Comparison of ENCODE assay signal across 8 mouse cellular contexts in the genomic region with DNA sequence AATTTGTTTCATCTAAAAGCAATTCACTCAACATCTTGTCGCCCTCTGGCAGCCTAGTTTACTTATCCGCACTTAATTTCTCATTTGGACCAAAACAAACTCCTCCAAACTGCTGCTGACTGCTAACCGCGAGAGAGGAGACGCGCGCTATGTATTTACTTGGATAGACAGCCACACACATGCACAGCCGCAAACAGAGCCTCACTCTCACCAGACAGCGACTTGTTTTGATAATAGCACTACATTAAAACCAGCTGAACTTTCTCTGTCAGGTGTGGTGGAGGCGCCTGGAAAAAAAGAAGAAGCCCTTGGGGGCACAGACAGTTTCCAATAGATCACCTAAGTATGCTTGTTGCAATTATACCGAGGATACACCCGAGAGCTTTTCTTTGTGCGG. TPM values are rescaled to one million over a fixed set of nuclear protein-coding genes. Genes with fewer than 3 reads are reported as not detected.
A peak's percentile ranks its signal among the peaks of the same experiment; 100 is the strongest.
DNase-seq lines count a peak whose midpoint lies in the region; ATAC-seq lines count a peak whose summit lies in the region.

No protein-coding gene starts in this region.

- WGBS in heart, embryonic 12.5 days: under 1% methylated on average over 13 of the region's 13 CpGs
- WGBS in kidney, embryonic 16.5 days: 1% methylated on average over 13 of the region's 13 CpGs
- under 1% methylated on average over 13 of the region's 13 CpGs for WGBS in midbrain, embryonic 16.5 days

- H3K36me3 ChIP-seq in heart, embryonic 12.5 days: no peaks in the 10 kb centered on the region
- H3K36me3 ChIP-seq in kidney, embryonic 16.5 days (ENCODE audit: insufficient read depth, low read length): no peaks in the 10 kb centered on the region
- H3K36me3 ChIP-seq in midbrain, embryonic 16.5 days (ENCODE audit: control insufficient read depth, insufficient read depth, low read length): no peaks in the 10 kb centered on the region

- H3K27me3 ChIP-seq in heart, embryonic 12.5 days (replicated peaks): no peaks in the 10 kb centered on the region
- peaks cover 40% of the 10 kb centered on the region for H3K27me3 ChIP-seq in kidney, embryonic 16.5 days (ENCODE audit: insufficient read depth, low read length)
- H3K27me3 ChIP-seq in midbrain, embryonic 16.5 days (ENCODE audit: control insufficient read depth, insufficient read depth, low read depth, low read length): no peaks in the 10 kb centered on the region

- peak overlapping the region; percentile 94 for H3K27ac ChIP-seq in heart, embryonic 12.5 days (ENCODE audit: poor library complexity, severe bottlenecking)
- H3K27ac ChIP-seq in kidney, embryonic 16.5 days (ENCODE audit: low read length): peak overlapping the region; percentile 82; the same call in 1 of the 2 replicates
- peak overlapping the region; percentile 62 for H3K27ac ChIP-seq in midbrain, embryonic 16.5 days (ENCODE audit: low read length)

- H3K4me3 ChIP-seq in heart, embryonic 12.5 days: peak overlapping the region; percentile 89
- peak overlapping the region; percentile 74 for H3K4me3 ChIP-seq in kidney, embryonic 16.5 days (ENCODE audit: low read length)
- H3K4me3 ChIP-seq in midbrain, embryonic 16.5 days (ENCODE audit: low read depth, low read length): peak overlapping the region; percentile 62

- no peaks in the 10 kb centered on the region for H3K9me3 ChIP-seq in heart, embryonic 12.5 days (replicated peaks)
- no peaks in the 10 kb centered on the region for H3K9me3 ChIP-seq in kidney, embryonic 16.5 days (ENCODE audit: low read length)
- H3K9me3 ChIP-seq in midbrain, embryonic 16.5 days (replicated peaks; ENCODE audit: control insufficient read depth, low read length, poor library complexity, severe bottlenecking): no peaks in the 10 kb centered on the region

- peaks cover 11% of the 10 kb centered on the region for H3K4me1 ChIP-seq in heart, embryonic 12.5 days (replicated peaks)
- H3K4me1 ChIP-seq in kidney, embryonic 16.5 days (ENCODE audit: insufficient read depth, low read length): 0 out of 2 replicates have a peak, but pooled peaks cover 7% of the 10 kb centered on the region
- H3K4me1 ChIP-seq in midbrain, embryonic 16.5 days (ENCODE audit: control insufficient read depth, insufficient read depth, low read length): peaks cover 14% of the 10 kb centered on the region

- DNase-seq in cerebellum, adult 11 months: peak; percentile 9
- DNase-seq in ZHBTc4 (ENCODE audit: low read depth, low spot score): peak; percentile 24

- no peak for ATAC-seq in cerebellum, adult (ENCODE audit: insufficient number of reproducible peaks, low FRiP score, low TSS enrichment)
- no peak for ATAC-seq in heart, embryonic 12.5 days (ENCODE audit: insufficient number of reproducible peaks, low FRiP score)
- ATAC-seq in kidney, embryonic 16.5 days (ENCODE audit: low FRiP score, low TSS enrichment): no peak
- no peak for ATAC-seq in midbrain, embryonic 16.5 days
- ATAC-seq in megakaryocyte-erythroid progenitor cell, adult 5-6 weeks (replicated peaks; ENCODE audit: low FRiP score, low TSS enrichment, poor library complexity, severe bottlenecking): no peak
- ATAC-seq in megakaryocyte, adult 5-6 weeks (ENCODE audit: poor library complexity, severe bottlenecking): no peak

- H3K4me2 ChIP-seq in heart, embryonic 12.5 days: peak overlapping the region; percentile 80
- peak overlapping the region; percentile 97 for H3K4me2 ChIP-seq in kidney, embryonic 16.5 days (replicated peaks; ENCODE audit: low read depth, low read length)
- peak overlapping the region; percentile 85 for H3K4me2 ChIP-seq in midbrain, embryonic 16.5 days (ENCODE audit: low read length)

- peak overlapping the region; percentile 97 for H3K9ac ChIP-seq in heart, embryonic 12.5 days
- H3K9ac ChIP-seq in kidney, embryonic 16.5 days (replicated peaks; ENCODE audit: low read length): peak overlapping the region; percentile 72; the same call in 1 of the 2 replicates
- H3K9ac ChIP-seq in midbrain, embryonic 16.5 days (ENCODE audit: low read depth, low read length): peak overlapping the region; percentile 67

RNA-seq across cellular contexts. Expression of a gene that starts 2.8 kb away (rescaled TPM):
- 12.8 and 13.6 TPM in 2 replicates for polyA plus RNA-seq in heart, embryonic 12.5 days (2016; fragmentation: Nextera tagmentation; extraction: Ambion mirVana)
- 5.6 and 6.6 TPM in 2 replicates for polyA plus RNA-seq in kidney, embryonic 16.5 days (2015; fragmentation: Nextera tagmentation; extraction: Ambion mirVana)
- 10.5 and 13.9 TPM in 2 replicates for polyA plus RNA-seq in midbrain, embryonic 16.5 days (2015; fragmentation: Nextera tagmentation; extraction: Ambion mirVana)
- not detected in 2 replicates for total RNA-seq in megakaryocyte-erythroid progenitor cell, adult 5-6 weeks (2014; fragmentation: Nextera tagmentation)
- not detected in 2 replicates for total RNA-seq in megakaryocyte-erythroid progenitor cell, adult 5-6 weeks (2017)
- total RNA-seq in megakaryocyte, adult 5-6 weeks (2015): not detected in 2 replicates
- total RNA-seq in megakaryocyte, adult 5-6 weeks (2017): not detected in 2 replicates
